Mouse (Mus musculus) heart, embryonic 15.5 days (tissue): ENCODE data around the gene Rpusd3. TPM values are rescaled to one million over a fixed set of nuclear protein-coding genes. Genes with fewer than 3 reads are reported as not detected.

ENCODE experiments used
- ATAC-seq: fragments of 200-750 bp; cut with Nextera tagmentation; replicated peaks from 2 replicates; pipeline ENCODE4 v1.8.0; 2017; ENCODE audit warnings: low read depth, moderate TSS enrichment; ENCODE audit not compliant: insufficient number of reproducible peaks, insufficient read depth, low FRiP score
- H3K27ac ChIP-seq: fragments of 300-500 bp; sonication (generic); 2 replicates; pipeline ENCODE4 v1.5.1; 2015; ENCODE audit warnings: mild to moderate bottlenecking, inconsistent platforms
- H3K27me3 ChIP-seq: fragments of 300-500 bp; sonication (generic); 2 replicates; pipeline ENCODE4 v1.6.1; 2015; ENCODE audit warnings: inconsistent platforms
- H3K36me3 ChIP-seq: fragments of 300-500 bp; sonication (generic); 2 replicates; pipeline ENCODE4 v1.6.1; 2015; ENCODE audit warnings: mild to moderate bottlenecking, inconsistent platforms
- H3K4me1 ChIP-seq: fragments of 300-500 bp; sonication (generic); replicated peaks from 2 replicates; pipeline ENCODE4 v1.6.1; 2015; ENCODE audit warnings: inconsistent platforms
- H3K4me2 ChIP-seq: fragments of 300-500 bp; sonication (generic); 2 replicates; pipeline ENCODE4 v1.6.1; 2015; ENCODE audit warnings: inconsistent platforms, mild to moderate bottlenecking, moderate library complexity
- H3K4me3 ChIP-seq: fragments of 300-500 bp; sonication (generic); 2 replicates; pipeline ENCODE4 v1.5.1; 2015; ENCODE audit warnings: mild to moderate bottlenecking, inconsistent platforms
- H3K9ac ChIP-seq: fragments of 300-500 bp; sonication (generic); 2 replicates; pipeline ENCODE4 v1.6.1; 2015; ENCODE audit warnings: mild to moderate bottlenecking, inconsistent platforms
- H3K9me3 ChIP-seq: fragments of 300-500 bp; sonication (generic); replicated peaks from 2 replicates; pipeline ENCODE4 v1.6.1; 2016; ENCODE audit warnings: inconsistent platforms
- WGBS: fragments of 180-500 bp; shearing (Covaris S2); methylation state at CpG from one replicate; pipeline ENCODE4 v1.1.7; 2015; ENCODE audit warnings: mixed read lengths; 5-methylcytosine and 5-hydroxymethylcytosine counted together
- polyA plus RNA-seq: library from polyadenylated mRNA; unstranded; fragments of >200 nt; fragmentation: Nextera tagmentation; extraction: Ambion mirVana; gene quantifications from 2 replicates; pipeline ENCODE4 v1.2.1, GENCODE M21; 2015

Gene Rpusd3
- polyA plus RNA-seq, 1 experiment from 2014 or later, result 9.5 TPM

GRCm38 (mm10) chr6:113442442-113443090, 23.4 kb upstream of the Rpusd3 start, which contains the start of gene Jagn1:
Gene Jagn1 (plus strand): TSS chr6:113442569.
- WGBS, result under 1% methylated on average over 45 of the region's 45 CpGs
- peak; percentile 88 for ATAC-seq
- peak within 1 kb of the TSS; percentile 61 for H3K27ac ChIP-seq
- H3K27me3 ChIP-seq, result no peaks in the 10 kb centered on the region
- peak within 1 kb of the TSS; percentile 96 for H3K4me3 ChIP-seq
- no peaks in the 10 kb centered on the region for H3K9me3 ChIP-seq
- H3K36me3 ChIP-seq, result peaks cover 10% of the 10 kb centered on the region; the same call in 1 of the 2 replicates
- peak within 1 kb of the TSS; percentile 95 for H3K9ac ChIP-seq
- peak within 1 kb of the TSS; percentile 80 for H3K4me2 ChIP-seq
- peaks cover 6% of the 10 kb centered on the region for H3K4me1 ChIP-seq

GRCm38 (mm10) chr6:113442087-113442441, 22.9 kb upstream of the Rpusd3 start:
- peak overlapping the region; percentile 96 for H3K4me3 ChIP-seq
- ATAC-seq, result no peak
- peak overlapping the region; percentile 61 for H3K27ac ChIP-seq
- H3K27me3 ChIP-seq, result no peaks in the 10 kb centered on the region
- H3K9ac ChIP-seq, result peak overlapping the region; percentile 95
- H3K4me1 ChIP-seq, result peaks cover 6% of the 10 kb centered on the region
- H3K36me3 ChIP-seq, result peaks cover 5% of the 10 kb centered on the region; the same call in 1 of the 2 replicates
- H3K4me2 ChIP-seq, result peak overlapping the region; percentile 80
- WGBS, result 39% methylated on average over 9 of the region's 9 CpGs
- H3K9me3 ChIP-seq, result no peaks in the 10 kb centered on the region

- Histone ChIP-seq H3K4me3 (no peak overlapping the region), H3K4me2 (no peak overlapping the region), H3K27me3 (no peaks in the 10 kb centered on the region), H3K36me3 (0 out of 2 replicates have a peak, but pooled peaks cover 3% of the 10 kb centered on the region), H3K9me3 (no peaks in the 10 kb centered on the region), H3K27ac (no peak overlapping the region), H3K9ac (no peak overlapping the region), H3K4me1 (peaks cover 6% of the 10 kb centered on the region)
- no peak for ATAC-seq
- WGBS, result 55% methylated on average over 7 of the region's 7 CpGs
These were observed 22.1 kb upstream of the Rpusd3 start for GRCm38 (mm10) chr6:113441147-113441680.

GRCm38 (mm10) chr6:113440686-113441085, 21.5 kb upstream of the Rpusd3 start:
- no peak overlapping the region for H3K4me2 ChIP-seq
- WGBS, result 79% methylated on average over 3 of the region's 3 CpGs
- H3K27ac ChIP-seq, result no peak overlapping the region
- H3K9ac ChIP-seq, result no peak overlapping the region
- no peaks in the 10 kb centered on the region for H3K9me3 ChIP-seq
- ATAC-seq, result no peak
- 0 out of 2 replicates have a peak, but pooled peaks cover 3% of the 10 kb centered on the region for H3K36me3 ChIP-seq
- H3K4me3 ChIP-seq, result no peak overlapping the region
- peaks cover 6% of the 10 kb centered on the region for H3K4me1 ChIP-seq
- no peaks in the 10 kb centered on the region for H3K27me3 ChIP-seq

- WGBS, result 51% methylated on average over 12 of the region's 12 CpGs
- ATAC-seq, result no peak
- H3K4me3 ChIP-seq, result no peak overlapping the region
These were observed 19.7 kb upstream of the Rpusd3 start for GRCm38 (mm10) chr6:113438721-113439430.

GRCm38 (mm10) chr6:113437135-113437534, 18.0 kb upstream of the Rpusd3 start:
- H3K4me1 ChIP-seq, result 0 out of 2 replicates have a peak, but pooled peaks cover under 1% of the 10 kb centered on the region
- no peaks in the 10 kb centered on the region for H3K9me3 ChIP-seq
- H3K36me3 ChIP-seq, result no peaks in the 10 kb centered on the region
- 66% methylated on average over 12 of the region's 12 CpGs for WGBS
- H3K4me2 ChIP-seq, result no peak overlapping the region
- no peak overlapping the region for H3K9ac ChIP-seq
- no peak overlapping the region for H3K27ac ChIP-seq
- H3K4me3 ChIP-seq, result no peak overlapping the region
- no peak for ATAC-seq
- no peaks in the 10 kb centered on the region for H3K27me3 ChIP-seq

More at GRCm38 (mm10) chr6:113438721-113439430, 19.7 kb upstream of the Rpusd3 start:
- no peaks in the 10 kb centered on the region for H3K36me3 ChIP-seq
- no peak overlapping the region for H3K9ac ChIP-seq
- H3K4me1 ChIP-seq, result peaks cover 6% of the 10 kb centered on the region
- H3K27me3 ChIP-seq, result no peaks in the 10 kb centered on the region
- no peak overlapping the region for H3K4me2 ChIP-seq
- no peaks in the 10 kb centered on the region for H3K9me3 ChIP-seq
- no peak overlapping the region for H3K27ac ChIP-seq

GRCm38 (mm10) chr6:113435664-113436205, 16.6 kb upstream of the Rpusd3 start, which contains the start of gene Cidec:
Gene Cidec (minus strand): TSS chr6:113435760.
- H3K36me3 ChIP-seq, result no peaks in the 10 kb centered on the region
- H3K9ac ChIP-seq, result no peak within 1 kb of the TSS
- no peaks in the 10 kb centered on the region for H3K9me3 ChIP-seq
- no peaks in the 10 kb centered on the region for H3K27me3 ChIP-seq
- no peak within 1 kb of the TSS for H3K4me3 ChIP-seq
- 71% methylated on average over 9 of the region's 9 CpGs for WGBS
- H3K27ac ChIP-seq, result no peak within 1 kb of the TSS
- H3K4me1 ChIP-seq, result 0 out of 2 replicates have a peak, but pooled peaks cover 2% of the 10 kb centered on the region
- ATAC-seq, result no peak
- no peak within 1 kb of the TSS for H3K4me2 ChIP-seq

- Histone ChIP-seq H3K27ac (no peak overlapping the region), H3K4me1 (0 out of 2 replicates have a peak, but pooled peaks cover 2% of the 10 kb centered on the region), H3K4me3 (no peak overlapping the region), H3K9me3 (no peaks in the 10 kb centered on the region), H3K4me2 (no peak overlapping the region), H3K27me3 (no peaks in the 10 kb centered on the region), H3K36me3 (no peaks in the 10 kb centered on the region), H3K9ac (no peak overlapping the region)
- no peak for ATAC-seq
- 66% methylated on average over 7 of the region's 7 CpGs for WGBS
These were observed 15.6 kb upstream of the Rpusd3 start for GRCm38 (mm10) chr6:113434691-113435090.

GRCm38 (mm10) chr6:113433661-113434060, 14.5 kb upstream of the Rpusd3 start:
- Histone ChIP-seq H3K4me1 (0 out of 2 replicates have a peak, but pooled peaks cover 2% of the 10 kb centered on the region), H3K9me3 (no peaks in the 10 kb centered on the region), H3K4me2 (no peak overlapping the region), H3K4me3 (no peak overlapping the region), H3K36me3 (no peaks in the 10 kb centered on the region), H3K9ac (no peak overlapping the region), H3K27ac (no peak overlapping the region), H3K27me3 (no peaks in the 10 kb centered on the region)
- no peak for ATAC-seq
- WGBS, result 61% methylated on average over 3 of the region's 3 CpGs

GRCm38 (mm10) chr6:113431801-113432200, 12.7 kb upstream of the Rpusd3 start:
- Histone ChIP-seq H3K27me3 (no peaks in the 10 kb centered on the region), H3K27ac (no peak overlapping the region), H3K9me3 (no peaks in the 10 kb centered on the region), H3K4me3 (no peak overlapping the region), H3K4me2 (no peak overlapping the region), H3K9ac (no peak overlapping the region), H3K4me1 (0 out of 2 replicates have a peak, but pooled peaks cover 2% of the 10 kb centered on the region), H3K36me3 (no peaks in the 10 kb centered on the region)
- 58% methylated on average over 3 of the region's 3 CpGs for WGBS
- ATAC-seq, result no peak

- Histone ChIP-seq H3K27me3 (no peaks in the 10 kb centered on the region), H3K4me1 (0 out of 2 replicates have a peak, but pooled peaks cover 2% of the 10 kb centered on the region), H3K27ac (no peak overlapping the region), H3K9ac (no peak overlapping the region), H3K36me3 (no peaks in the 10 kb centered on the region), H3K9me3 (no peaks in the 10 kb centered on the region), H3K4me2 (no peak overlapping the region), H3K4me3 (no peak overlapping the region)
- ATAC-seq, result no peak
- WGBS, result 59% methylated on average over 3 of the region's 3 CpGs
These were observed 11.7 kb upstream of the Rpusd3 start for GRCm38 (mm10) chr6:113430846-113431245.
